Mouse (Mus musculus): ENCODE results near the gene Efcab10.

Efcab10 gene

DNA sequence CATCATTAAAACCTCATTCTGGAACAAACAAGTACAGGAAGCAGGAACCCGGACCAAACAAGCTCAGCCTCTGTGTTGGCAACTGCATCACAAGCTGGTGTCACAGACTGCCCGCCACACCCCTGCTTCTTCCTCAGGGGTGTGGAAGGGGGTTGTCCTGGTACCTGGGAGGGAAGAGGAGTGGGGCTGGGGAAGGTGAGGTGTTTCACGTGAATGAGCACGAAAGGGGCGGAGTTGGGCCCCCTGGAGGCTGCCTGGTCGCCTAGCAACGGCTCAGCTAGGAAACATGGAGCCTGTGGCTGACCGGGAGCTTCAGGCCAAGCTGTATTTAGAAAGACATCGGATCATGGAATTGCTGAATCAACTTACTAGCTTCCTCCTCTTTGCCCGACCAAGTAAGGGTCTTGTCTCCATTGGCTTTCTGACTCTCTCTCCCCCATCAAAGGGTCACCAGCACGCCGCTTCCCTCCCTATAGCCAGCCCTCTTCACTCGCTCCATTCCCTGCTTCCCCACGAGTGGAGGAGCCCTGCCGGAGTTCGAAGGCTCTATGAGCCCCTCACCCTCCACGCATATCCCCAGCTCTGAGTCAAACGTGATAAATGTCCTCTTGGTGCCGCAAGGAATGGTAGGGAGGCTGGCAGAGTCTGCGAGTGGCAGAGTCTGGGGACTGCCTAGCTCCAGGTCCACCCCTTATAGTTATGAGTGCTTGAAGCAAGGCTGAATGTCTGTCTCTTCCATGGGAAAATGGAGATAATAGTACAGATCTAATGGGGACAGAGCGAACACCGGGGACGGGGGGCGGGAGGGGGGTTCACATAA, at the start of gene Efcab10:
Gene Efcab10, plus strand, starts transcription at position 51 of the 820 bp plus-strand sequence.
- DNase-seq (ENCODE audit: low read depth, low spot score): peak; percentile 24

DNA sequence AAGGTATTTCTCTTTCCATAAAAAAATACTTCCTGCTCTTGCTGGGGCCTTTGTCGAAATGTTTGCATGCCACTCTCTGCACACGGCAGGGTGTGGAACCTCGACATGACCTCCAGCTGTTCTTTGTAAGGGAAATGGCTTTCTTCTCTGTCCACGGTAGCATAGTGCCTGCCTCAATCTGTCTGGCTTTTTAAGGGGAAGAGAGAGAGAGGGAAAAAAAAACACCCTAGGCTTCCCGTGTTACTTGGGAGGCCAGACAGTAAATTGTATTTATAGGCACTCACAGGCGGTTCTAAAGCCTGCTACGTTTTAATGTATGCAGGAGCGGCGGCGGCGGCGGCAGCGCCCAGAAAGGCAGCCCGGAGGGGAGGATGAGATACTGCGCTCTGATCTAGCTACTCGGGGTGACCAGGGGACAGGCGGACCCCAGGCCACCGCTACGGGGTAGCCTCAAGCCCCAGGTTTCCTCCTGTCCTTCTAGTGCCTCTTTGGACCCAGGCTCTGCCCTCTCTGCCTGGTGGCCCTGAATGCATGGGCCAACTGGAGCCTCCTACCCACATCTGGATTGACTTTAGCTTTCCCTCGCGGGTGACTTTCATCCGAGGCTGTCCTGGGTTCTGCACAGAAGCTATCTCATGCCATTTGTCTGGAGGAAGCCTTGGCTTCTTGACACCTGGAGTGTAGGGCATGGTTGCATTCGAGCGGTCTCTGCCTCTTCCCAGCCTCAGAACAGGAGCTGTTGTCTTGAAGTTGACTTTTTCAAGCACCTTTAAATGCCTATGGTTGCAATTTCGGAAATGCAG, 49.5 kb upstream of the Efcab10 start:
- no peak for DNase-seq (ENCODE audit: low read depth, low spot score)

DNA sequence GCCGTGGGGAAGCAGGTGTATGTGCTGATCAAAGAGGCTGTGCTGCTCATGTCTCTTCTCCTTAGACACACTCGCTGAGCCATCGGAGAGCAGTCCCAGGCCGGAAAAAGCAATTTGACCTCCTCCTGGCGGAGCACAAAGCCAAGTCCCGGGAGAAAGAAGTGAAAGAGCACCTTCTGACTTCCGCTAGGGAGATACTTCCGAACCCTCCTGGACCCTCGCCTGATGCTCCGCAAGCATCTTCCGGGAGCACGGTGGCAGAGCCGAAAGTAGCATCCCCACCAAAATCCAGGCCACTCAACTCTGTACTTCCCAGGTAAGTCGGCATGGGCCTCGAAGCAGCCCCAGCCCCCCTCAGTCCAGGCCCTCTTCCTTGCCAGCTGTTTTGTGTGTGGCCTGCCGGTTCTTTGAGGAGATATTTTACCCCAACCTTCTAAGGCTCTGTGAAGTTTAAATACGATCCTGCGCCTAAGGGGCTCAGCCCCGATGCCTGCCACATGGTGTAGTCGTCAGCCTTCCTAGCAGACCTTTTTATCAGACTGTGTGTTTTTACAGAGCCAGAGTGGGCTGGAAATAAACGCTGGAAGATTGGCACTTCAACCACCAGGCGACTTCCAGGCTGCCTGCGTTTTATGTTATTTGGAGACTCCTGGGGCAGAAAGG, 48.8 kb upstream of the Efcab10 start:
- DNase-seq (ENCODE audit: low read depth, low spot score): no peak

DNA sequence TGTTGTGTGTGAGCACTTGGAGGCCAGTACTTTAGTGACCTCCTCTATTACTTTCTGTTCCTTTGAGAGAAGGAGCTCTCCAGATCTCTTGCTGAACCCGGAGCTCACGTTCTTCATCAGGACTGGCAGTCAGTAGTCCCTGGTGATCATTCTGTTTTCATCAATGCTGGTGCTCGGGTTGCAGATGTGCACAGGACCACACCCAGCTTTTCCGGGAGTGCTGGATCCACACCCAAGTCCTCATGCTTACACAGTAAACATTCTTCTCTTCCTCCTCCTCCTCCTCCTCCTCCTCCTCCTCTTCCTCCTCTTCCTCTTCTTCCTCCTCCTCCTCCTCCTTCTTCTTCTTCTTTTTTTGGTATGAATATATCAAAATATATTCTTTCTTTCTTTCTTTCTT, 42.0 kb upstream of the Efcab10 start:
- no peak for DNase-seq (ENCODE audit: low read depth, low spot score)

DNA sequence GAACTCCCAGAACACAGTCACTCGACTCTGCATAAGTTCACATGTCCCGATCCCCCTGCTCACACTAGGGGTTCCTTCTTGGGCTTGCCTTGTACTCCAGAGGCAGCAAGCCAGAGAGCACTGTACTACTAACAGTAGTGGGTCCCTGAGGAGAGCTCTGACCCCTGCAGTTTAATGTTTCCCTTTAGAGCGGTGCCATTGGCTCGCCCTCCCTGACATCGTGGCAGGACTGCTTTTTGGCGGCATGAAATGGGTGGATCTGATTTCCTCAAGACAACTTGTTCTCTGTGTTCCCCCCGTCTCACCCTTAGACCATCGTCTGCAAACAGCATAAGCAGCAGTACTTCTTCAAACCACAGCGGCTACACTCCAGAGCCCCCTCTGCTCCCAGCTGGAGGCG, 36.3 kb upstream of the Efcab10 start:
- DNase-seq (ENCODE audit: low read depth, low spot score): no peak

DNA sequence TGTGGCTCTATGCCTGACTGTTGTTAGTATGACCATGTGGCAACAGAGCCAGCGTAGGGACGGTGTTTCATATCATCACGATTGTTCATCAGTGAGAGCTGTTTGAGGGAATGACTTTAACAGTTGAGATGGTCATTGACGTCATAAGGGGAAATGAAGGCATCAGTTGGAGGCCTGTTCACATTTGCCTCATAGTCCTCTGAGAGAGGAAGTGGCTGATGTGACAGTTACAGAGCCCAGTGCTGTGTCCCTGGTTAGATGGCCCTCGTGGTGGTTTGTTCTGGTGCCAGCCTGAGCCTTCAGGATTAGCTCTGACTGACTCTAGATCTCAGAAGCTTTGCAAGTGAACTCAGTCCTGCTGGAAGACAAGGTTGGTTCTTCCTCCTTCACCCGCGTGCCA, 35.4 kb upstream of the Efcab10 start:
- no peak for DNase-seq (ENCODE audit: low read depth, low spot score)

DNA sequence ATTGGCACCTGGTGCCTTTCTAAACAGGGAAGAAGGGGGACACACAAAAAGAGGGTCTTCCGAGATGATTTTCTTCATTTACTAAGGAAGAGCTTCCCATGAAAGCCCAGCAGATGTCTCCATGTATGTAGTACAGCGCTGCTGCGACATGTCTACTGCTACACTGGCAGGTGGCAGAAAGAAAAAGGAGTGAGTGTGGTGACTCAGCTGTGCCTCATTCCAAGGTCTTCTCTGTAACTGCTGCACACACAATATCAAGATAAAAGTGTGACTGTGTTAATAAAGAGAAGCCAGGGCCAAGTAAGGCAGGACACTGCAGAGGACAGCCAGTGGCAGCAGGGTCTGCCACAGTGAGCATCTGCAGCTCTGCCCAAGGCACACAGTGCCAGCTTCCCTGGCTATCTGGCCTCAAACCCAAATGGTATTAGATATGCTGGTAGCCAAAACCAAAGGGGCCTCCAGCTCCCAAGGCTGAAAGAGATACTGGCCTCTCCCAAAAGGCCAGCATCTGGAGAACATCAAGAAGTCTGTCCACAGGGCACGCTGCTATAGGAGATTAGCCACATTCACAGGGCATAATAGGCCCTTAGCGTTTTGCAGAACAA, 34.7 kb upstream of the Efcab10 start:
- no peak for DNase-seq (ENCODE audit: low read depth, low spot score)

DNA sequence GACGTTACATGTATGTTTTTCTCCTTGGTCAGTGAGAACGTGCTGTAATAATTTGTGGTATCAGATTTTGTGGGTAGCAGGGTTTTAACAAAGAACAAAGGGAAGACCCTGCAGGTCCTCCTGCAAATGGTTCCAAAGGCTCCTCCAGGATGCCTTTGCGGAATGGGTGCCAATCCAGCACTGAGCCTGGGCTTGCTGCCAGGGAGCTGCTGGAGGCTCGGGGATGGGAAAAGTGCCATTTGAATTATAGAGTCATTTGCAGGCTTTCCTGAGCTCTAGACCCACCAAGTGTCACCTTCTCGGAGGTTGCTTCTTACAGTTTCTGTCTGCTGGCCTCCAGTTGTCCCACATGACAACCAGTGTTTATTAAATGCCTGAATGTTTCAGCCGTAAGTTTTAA, 33.9 kb upstream of the Efcab10 start:
- no peak for DNase-seq (ENCODE audit: low read depth, low spot score)

DNA sequence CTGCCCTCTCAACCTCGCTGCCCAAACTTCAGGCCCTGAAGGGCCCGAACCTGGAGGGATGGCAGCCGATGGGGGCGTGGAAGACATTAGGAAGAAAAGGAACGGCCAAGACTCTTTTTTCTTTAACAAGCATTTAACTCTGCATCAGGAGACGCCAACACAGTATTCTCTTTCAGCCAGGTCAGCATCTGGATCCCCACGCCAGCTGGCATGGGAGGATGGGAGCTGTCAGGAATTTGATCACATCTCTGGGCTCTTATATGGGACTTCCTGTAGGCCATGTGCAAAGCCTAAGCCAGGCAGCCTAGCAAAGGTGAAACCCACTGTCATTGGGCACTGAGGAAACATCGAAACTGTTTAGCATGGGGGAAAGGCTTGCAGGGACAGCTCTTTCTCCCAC, 30.1 kb upstream of the Efcab10 start:
- no peak for DNase-seq (ENCODE audit: low read depth, low spot score)

DNA sequence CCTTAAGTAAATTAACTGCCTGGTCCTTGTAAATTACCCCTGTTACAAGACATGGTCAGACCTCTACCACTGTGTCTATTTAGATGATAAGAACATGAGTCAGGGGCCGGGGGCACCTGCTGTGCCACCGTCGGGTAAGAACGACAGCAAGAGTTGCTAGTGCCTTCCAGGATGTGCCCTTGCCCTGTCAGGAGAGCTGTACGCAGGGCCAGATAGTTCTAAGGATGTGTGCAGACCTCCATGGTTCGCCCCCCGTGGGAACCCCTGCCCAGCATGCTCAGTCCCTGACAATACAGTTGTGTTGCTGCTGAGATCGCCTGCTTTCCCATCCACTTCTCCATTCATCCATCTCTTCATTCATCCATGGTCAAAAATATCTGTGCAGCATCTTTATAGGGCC, 29.5 kb upstream of the Efcab10 start:
- no peak for DNase-seq (ENCODE audit: low read depth, low spot score)

DNA sequence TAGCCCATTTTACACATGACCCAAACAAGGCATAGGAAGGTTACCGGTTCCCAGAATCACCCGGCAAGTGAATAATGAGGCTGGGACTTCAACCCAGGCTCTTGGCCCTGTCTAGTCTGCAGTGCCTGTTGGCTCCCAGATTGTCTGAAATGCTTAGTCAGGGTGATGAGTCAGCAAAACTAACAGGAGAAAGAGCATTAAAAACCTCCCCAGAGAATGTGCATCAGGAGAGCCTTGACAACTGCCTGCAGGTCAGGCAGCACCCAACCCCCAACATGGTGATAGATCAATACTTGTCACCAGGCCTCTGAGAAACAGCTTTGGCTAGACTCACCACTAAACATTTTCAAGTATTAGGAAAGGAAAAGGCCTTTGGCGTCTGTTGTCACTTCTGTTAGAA, 25.1 kb upstream of the Efcab10 start:
- no peak for DNase-seq (ENCODE audit: low read depth, low spot score)

DNA sequence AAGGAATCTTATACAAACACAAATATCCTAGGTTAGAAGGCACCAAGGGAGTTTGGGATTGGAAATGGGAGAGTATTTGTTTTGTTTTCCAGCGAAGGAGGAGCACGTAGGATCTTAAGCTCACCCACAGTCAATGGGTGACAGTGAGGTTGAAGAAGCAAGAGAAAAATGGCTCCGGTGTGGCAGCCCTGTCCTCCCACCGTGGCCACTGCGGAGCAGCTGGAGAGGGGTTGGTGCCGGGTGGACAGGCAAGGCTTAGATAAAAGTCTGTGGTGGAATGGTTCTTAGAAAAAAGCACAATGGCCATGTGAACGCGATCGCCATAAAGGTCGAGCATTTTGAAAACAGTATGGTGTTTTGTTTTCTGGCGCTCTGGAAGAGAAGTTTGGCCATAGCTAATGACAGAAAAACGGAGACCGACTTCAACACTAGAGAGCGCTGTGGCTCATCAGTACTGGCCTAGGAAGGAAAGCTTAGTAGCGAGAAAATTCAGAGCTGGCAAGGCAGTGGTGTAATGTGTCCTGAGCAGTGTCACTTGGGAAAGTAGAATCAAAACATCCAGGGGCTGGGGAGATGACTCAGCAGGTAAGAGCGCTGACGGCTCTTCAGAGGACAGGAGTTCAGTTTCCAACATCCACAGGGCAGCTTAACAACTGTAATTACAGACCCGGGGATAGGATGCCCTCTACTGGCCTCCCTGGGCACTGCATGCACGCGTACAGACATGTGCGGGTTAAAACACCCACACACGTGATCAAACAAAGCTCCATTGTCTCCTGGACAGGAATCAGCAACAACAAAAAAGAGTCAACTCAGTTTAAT, 14.8 kb upstream of the Efcab10 start:
- no peak for DNase-seq (ENCODE audit: low read depth, low spot score)

DNA sequence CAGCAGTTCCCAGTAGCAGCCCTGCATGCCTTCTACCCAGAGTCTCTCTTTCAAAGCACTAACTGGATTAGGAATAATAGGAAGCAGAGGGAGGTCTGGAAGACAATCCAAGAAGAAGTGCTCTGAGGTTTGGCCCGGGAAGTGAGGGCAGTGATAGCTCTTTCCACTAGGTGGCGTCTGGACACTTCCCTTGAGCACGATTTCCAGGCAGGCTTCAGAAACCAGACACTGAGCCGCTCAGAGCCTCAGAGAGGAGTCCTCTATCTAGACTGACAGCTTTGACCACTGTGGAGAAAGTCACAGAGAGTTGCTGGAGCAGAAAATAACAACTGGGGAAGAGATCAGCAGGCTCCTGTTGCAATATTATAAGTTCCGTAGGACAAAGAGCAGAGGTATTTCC, 5.8 kb upstream of the Efcab10 start:
- peak; percentile 49 for DNase-seq (ENCODE audit: low read depth, low spot score)

DNA sequence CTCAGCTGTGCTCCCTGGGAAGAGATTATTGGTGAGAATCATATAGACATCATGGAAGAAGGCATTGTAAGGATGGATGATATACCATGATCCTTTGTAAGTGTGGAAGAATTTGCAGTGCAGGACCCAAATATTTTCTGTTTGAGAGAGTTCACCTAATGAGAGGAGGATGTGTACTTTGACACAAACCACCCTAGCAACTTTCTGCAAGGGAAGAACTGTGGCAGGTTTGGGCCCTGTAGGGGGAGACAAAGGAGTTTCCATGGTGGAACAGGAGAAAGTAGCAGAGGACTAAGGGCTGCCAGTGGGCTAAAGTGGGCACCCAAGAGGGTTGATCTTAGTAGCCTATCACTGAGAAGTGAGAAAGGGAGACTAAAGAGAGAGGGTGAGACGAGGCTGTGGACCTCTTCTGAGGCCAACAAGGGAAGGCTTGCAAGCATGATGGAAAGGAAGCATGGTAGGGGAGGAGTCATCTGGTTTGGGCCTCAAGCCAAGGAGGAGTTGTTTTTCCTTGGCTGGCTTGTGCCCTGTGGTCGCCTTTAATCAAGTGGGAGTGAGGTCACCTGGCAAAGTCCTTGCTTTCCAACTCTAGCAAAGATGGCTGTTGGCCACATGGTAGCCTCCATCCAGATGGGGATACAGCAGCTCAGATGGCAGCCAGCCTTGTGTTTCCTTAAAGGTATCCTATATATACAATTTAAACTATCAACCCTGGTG, 3.7 kb upstream of the Efcab10 start:
- DNase-seq (ENCODE audit: low read depth, low spot score): no peak

DNA sequence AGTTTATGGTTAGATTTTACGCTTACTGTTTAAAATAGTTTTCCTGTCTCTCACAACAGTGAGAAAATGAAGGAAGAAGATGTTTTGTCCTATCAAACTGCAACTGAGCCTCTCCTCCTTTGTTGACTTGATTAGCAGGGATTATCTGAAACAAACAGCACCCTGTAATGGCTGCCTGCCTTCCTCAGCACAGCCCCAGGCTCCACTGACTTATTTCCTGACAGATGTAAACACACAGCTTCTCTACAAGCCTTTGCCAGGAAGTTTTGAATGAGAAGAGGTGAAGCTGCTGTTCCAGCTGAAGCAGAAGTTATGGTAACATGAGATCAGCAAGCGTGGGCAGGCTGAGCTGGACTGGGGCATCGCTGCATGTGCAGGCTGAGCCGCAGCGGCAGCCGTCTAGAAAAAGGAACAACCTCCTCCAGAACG, 8.6 kb downstream of the Efcab10 start:
- DNase-seq (ENCODE audit: low read depth, low spot score): no peak

DNA sequence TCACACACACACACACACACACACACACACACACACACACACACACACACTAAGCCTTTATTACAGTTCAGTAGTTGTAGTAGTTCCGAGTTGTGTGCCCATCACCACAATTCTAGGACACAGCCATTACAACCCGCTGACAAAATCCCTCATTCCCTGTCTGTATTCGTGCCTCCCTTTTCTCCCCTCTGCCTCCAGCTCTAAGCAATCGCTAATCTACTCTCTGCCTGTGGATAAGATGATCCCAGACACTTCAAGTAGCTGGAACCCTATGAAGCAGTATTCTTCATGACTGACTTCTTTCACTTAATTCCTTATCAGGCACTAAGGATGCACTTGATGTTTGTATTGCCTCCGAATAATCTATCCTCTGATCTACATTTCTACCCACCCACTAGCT, 10.3 kb downstream of the Efcab10 start:
- DNase-seq (ENCODE audit: low read depth, low spot score): no peak

DNA sequence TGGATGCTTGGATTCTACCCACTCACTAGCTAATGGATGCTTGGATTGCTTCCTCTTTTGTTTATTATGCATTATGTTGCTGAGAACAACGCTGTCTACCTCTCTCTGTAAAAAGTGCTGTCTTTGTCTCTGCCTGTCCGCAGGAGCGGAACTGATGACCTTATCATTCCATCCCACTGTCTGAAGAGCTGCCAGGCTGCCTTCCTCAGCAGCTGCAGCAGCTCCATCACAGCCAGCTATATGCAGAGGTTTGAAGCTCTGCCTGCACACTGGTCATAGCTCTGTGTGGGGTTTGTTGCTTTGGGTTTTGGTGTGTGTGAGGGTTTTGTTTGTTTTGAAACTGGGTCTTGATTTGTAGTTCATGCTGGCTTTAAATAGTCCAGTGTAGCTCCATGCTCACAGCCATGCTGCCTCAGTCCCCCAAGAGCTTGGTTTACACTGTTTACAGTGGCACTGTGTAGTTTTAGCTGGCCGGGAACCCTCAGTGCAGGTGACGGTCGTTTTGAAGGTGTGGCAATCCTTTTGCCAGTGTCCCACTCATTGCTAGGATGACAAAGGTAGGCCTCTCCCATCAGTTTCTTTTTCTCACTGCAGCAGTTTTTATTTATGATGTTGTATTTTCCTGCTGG, 10.9 kb downstream of the Efcab10 start:
- no peak for DNase-seq (ENCODE audit: low read depth, low spot score)

DNA sequence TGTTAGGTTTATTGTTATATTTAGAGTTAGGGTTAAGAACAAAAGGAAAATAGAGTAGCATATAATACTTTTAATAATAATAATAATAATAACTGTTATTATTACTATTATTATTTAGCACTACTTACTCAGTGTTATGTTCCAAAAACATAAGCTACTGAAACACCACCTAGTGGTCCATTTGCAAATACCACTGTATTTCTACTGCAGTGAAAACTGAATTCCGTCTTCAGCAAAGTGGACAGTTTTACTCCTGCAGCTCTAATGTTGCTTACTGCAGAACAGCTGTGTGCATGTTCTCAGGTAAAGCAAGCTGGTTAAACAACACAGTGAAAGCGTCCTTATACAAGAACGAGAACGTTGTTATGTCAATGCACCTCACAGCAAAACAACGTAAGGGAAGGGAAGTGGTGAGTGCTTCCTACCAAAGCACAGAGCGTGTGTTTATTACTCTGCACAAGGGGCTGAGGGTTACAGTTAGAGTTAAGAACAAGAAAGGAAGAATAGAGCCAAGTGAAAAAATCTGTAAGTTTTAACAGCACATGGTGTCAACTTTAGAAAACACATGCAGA, 17.0 kb downstream of the Efcab10 start:
- no peak for DNase-seq (ENCODE audit: low read depth, low spot score)

DNA sequence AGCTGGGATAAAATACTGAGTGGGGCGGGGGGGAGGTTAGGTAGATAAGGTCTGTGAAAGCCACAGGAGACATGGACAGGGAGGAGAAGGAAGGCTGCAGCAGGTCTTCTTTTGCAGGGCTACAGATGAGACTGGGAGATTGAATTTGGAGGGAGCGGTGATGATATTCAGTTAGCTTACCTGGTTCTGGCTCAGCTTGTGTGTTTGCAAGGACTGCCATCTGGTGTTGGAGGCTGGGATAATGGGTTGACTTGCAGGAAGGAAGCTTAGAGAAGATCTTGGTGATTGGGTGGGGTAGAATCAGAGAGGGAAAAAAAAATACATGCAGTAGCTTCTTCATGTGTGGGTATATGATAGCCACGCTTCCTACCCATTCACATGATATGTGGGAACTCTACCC, 29.7 kb downstream of the Efcab10 start:
- peak; percentile 34 for DNase-seq (ENCODE audit: low read depth, low spot score)

DNA sequence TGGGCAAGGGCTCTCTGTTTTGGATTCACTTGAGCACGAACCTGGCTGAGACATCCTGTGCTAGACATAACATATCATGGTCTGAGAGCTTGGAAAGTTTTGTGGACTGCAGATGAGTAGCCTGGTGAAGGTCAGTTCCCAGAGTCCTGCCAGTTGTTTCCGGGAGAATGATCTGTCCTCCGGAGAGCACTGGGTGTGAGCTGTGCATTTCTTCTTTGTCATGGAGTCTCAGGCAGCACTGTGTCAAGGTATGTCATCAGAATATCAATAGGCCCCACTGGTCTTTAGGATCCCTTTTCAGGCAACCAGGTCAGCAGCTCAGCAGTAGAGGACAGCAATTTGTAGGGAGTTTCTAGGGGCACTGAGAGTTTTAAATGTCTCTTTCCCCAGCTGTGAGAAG, 32.6 kb downstream of the Efcab10 start:
- no peak for DNase-seq (ENCODE audit: low read depth, low spot score)

Measured in brain, embryonic 18.5 days (tissue).